Mouse (Mus musculus): ENCODE data around the gene Rgs9.

DNA sequence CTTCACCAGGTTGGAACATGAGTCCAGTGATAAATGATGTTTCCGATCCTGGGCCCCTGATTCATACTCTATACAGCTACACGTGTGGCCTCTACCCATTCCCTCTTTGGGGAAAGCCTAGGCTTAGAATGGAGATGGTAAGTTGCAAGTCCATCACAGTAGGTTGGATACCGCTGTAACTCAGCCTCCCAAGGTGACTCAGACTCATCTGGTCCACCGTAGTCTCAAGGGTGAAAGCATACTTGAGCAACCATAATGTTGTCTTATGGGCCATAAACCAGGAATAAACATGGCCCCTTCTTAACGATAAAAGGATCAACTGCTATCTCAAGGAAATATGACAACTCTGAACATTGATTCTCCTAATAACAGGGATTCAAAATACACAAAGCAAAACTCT, 109.7 kb downstream of the Rgs9 start:
- TF ChIP-seq ZC3H11A (IDR thresholded peaks at IDR 0.05; ENCODE audit: borderline replicate concordance, low read depth, low read length) (no peak), CHD2 (IDR thresholded peaks at IDR 0.05; ENCODE audit: low read depth, low read length) (no peak), ZNF384 (IDR thresholded peaks at IDR 0.05; ENCODE audit: low read depth, low read length) (no peak), HCFC1 (IDR thresholded peaks at IDR 0.05; ENCODE audit: borderline replicate concordance, insufficient read depth, low read length) (no peak)
